Comparison of ENCODE assay signal across 14 mouse cellular contexts in the genomic region with DNA sequence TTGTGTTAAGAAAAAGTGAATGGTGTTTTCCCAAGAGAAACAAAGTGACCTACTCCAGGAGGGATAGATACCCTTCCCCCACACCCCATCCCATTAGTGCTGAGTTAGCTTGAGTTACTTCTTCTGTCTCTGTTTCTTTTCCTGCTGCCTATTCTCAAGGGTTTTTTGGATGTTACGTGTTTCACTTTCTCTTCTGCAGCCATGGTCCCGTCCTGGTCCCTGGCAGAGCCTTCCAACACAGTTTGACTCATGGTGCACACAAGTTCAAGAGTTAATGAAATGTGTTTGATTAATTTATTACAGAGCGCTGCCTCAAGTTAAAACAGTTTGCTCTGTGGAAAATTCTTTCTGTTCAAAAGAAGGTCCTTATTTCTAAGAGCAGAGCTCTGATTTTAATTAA. TPM values are rescaled to one million over a fixed set of nuclear protein-coding genes. Genes with fewer than 3 reads are reported as not detected.
DNase-seq lines count a peak whose midpoint lies in the region; ATAC-seq and TF ChIP-seq lines count a peak whose summit lies in the region.
"Had no signal": no experiment of that assay in that cellular context is flagged by ENCODE, and none has a peak within 500 bp of the region (broad histone marks: within the 10 kb centered on the region; RNA-seq: fewer than 3 reads in every experiment).

No protein-coding gene starts in this region.

- no peaks in the 10 kb centered on the region for H3K27me3 ChIP-seq in kidney, adult 2 months (replicated peaks; ENCODE audit: control insufficient read depth, insufficient read depth, low read length)
- no peaks in the 10 kb centered on the region for H3K27me3 ChIP-seq in neural tube, embryonic 12.5 days (replicated peaks)
- H3K27me3 ChIP-seq in embryonic facial prominence, embryonic 13.5 days = no peaks in the 10 kb centered on the region

- H3K4me1 ChIP-seq in kidney, adult 2 months (ENCODE audit: control insufficient read depth, insufficient read depth, low read length) = peaks cover 33% of the 10 kb centered on the region
- peaks cover 23% of the 10 kb centered on the region for H3K4me1 ChIP-seq in neural tube, embryonic 12.5 days
- H3K4me1 ChIP-seq in embryonic facial prominence, embryonic 13.5 days = peaks cover 56% of the 10 kb centered on the region

- H3K27ac ChIP-seq in kidney, adult 2 months (ENCODE audit: insufficient read depth, low read depth, low read length) = peak overlapping the region; percentile 27; the same call in 1 of the 2 replicates
- no peak overlapping the region for H3K27ac ChIP-seq in neural tube, embryonic 12.5 days
- peak overlapping the region; percentile 92 for H3K27ac ChIP-seq in embryonic facial prominence, embryonic 13.5 days
- H3K27ac ChIP-seq: hindbrain, embryonic 13.5 days had no signal

- no peak overlapping the region for H3K4me3 ChIP-seq in kidney, adult 2 months (ENCODE audit: insufficient read depth, low read depth, low read length)
- H3K4me3 ChIP-seq in neural tube, embryonic 12.5 days = no peak overlapping the region
- peak overlapping the region; percentile 20; the same call in 1 of the 2 replicates for H3K4me3 ChIP-seq in embryonic facial prominence, embryonic 13.5 days
- H3K4me3 ChIP-seq: hindbrain, embryonic 13.5 days; midbrain, embryonic 12.5 days had no signal

- 22% methylated on average over 3 of the region's 3 CpGs for WGBS in kidney, adult 2 months
- 30% methylated on average over 3 of the region's 3 CpGs for WGBS in neural tube, embryonic 12.5 days
- 31% methylated on average over 3 of the region's 3 CpGs for WGBS in embryonic facial prominence, embryonic 13.5 days

- intact Hi-C loops in left cerebral cortex, postnatal 36 days (cut with DNase I) = loop anchor here (10.0 kb wide), 2 partner anchors 118 to 258 kb away; partner anchors contain the start of gene Msx1

- no peaks in the 10 kb centered on the region for H3K36me3 ChIP-seq in kidney, adult 2 months (ENCODE audit: control insufficient read depth, insufficient read depth, low read length)
- no peaks in the 10 kb centered on the region for H3K36me3 ChIP-seq in neural tube, embryonic 12.5 days
- H3K36me3 ChIP-seq in embryonic facial prominence, embryonic 13.5 days = no peaks in the 10 kb centered on the region
- H3K36me3 ChIP-seq: hindbrain, embryonic 13.5 days; midbrain, embryonic 12.5 days had no signal

- H3K9ac ChIP-seq in neural tube, embryonic 12.5 days = no peak overlapping the region
- H3K9ac ChIP-seq in embryonic facial prominence, embryonic 13.5 days = peak overlapping the region; percentile 64
- H3K9ac ChIP-seq: hindbrain, embryonic 13.5 days; midbrain, embryonic 12.5 days had no signal

- no peak for TF ChIP-seq CTCF in kidney, adult 2 months (conservative IDR thresholded peaks at IDR 0.05; ENCODE audit: insufficient read depth, insufficient read length, low read depth, low read length)

- peak; percentile 69 for DNase-seq in kidney, adult 2 months
- DNase-seq in kidney, postnatal 10 days = no peak
- DNase-seq in neural tube, embryonic 10.5 days (ENCODE audit: extremely low spot score, low spot score) = no peak
- DNase-seq in left cerebral cortex, postnatal 36 days (ENCODE audit: low spot score in 2 of 2) = no peak
- DNase-seq in cerebellum, postnatal 36 days = no peak
- DNase-seq: adrenal gland, adult 8-10 months; cerebellum, adult 18-20 months; layer of hippocampus, adult 9-11 months; right cerebral cortex, postnatal 25 days had no signal

- ATAC-seq in neural tube, embryonic 12.5 days (ENCODE audit: low FRiP score, low read depth) = no peak
- no peak for ATAC-seq in embryonic facial prominence, embryonic 13.5 days (ENCODE audit: insufficient number of reproducible peaks, insufficient read depth, low FRiP score, low TSS enrichment, low read depth)
- ATAC-seq: intestine, embryonic 16.5 days had no signal

- peak overlapping the region; percentile 3; the same call in 1 of the 2 replicates for H3K4me2 ChIP-seq in neural tube, embryonic 12.5 days (replicated peaks)
- H3K4me2 ChIP-seq in embryonic facial prominence, embryonic 13.5 days = peak overlapping the region; percentile 53
- H3K4me2 ChIP-seq: hindbrain, embryonic 13.5 days; midbrain, embryonic 12.5 days had no signal

- no peaks in the 10 kb centered on the region for H3K9me3 ChIP-seq in neural tube, embryonic 12.5 days
- no peaks in the 10 kb centered on the region for H3K9me3 ChIP-seq in embryonic facial prominence, embryonic 13.5 days
- H3K9me3 ChIP-seq: hindbrain, embryonic 13.5 days; midbrain, embryonic 12.5 days had no signal

- no peak for TF ChIP-seq POLR2A in kidney, adult 2 months (IDR thresholded peaks at IDR 0.05; ENCODE audit: low read depth, low read length)

RNA-seq across cellular contexts. Expression of gene Stx18, which starts 44.0 kb away (rescaled TPM):
- 25.7 and 32.2 TPM in 2 replicates for polyA plus RNA-seq in kidney, adult 2 months (2012; rRNA removed)
- 40.6 and 43.2 TPM in 2 replicates for polyA plus RNA-seq in neural tube, embryonic 12.5 days (2016; fragmentation: Nextera tagmentation; extraction: Ambion mirVana)
- 61.7 and 67.5 TPM in 2 replicates for polyA plus RNA-seq in embryonic facial prominence, embryonic 13.5 days (2015; fragmentation: Nextera tagmentation; extraction: Ambion mirVana)
- 10 to 100 TPM; 32.5 to 41.2 TPM for total RNA-seq in left cerebral cortex, postnatal 36 days (2021)
